Mouse (Mus musculus) cerebellum, postnatal 4 days (tissue): Measurements from ENCODE around the gene Rnpep.
"Not testable (repeated sequence)": the region's sequence is repeated elsewhere in the genome, so short reads cannot be mapped to it uniquely, and the experiment has no call there.

Experiments used
- DNase-seq, 2 experiments: peaks; one replicate each; pipeline ENCODE4 v3.0.0; 2022; ENCODE audit warnings: low spot score in 2 of 2, mixed read lengths in 1 of 2

The Rnpep gene

GRCm38 (mm10) chr1:135258380-135259127 is 25.3 kb downstream of the Rnpep start, which contains the start of gene Elf3:
TSS of gene Elf3 (minus strand) at chr1:135258568.
- DNase-seq, result peak in 1 of 2 experiments; percentile 31

GRCm38 (mm10) chr1:135256299-135256698 is 27.6 kb downstream of the Rnpep start:
- DNase-seq, result no peak

GRCm38 (mm10) chr1:135252854-135253253 is 31.0 kb downstream of the Rnpep start:
- no peak for DNase-seq

- DNase-seq, result no peak
These were observed 32.5 kb downstream of the Rnpep start for GRCm38 (mm10) chr1:135251405-135251804.

- DNase-seq, result no peak
These were observed 33.2 kb downstream of the Rnpep start for GRCm38 (mm10) chr1:135250706-135251105.

GRCm38 (mm10) chr1:135248434-135248850 is 35.4 kb downstream of the Rnpep start:
- peak in 1 of 2 experiments; percentile 32 for DNase-seq

GRCm38 (mm10) chr1:135244014-135244413 is 39.9 kb downstream of the Rnpep start:
- no peak for DNase-seq

- not testable (repeated sequence) for DNase-seq
These were observed 43.7 kb downstream of the Rnpep start for GRCm38 (mm10) chr1:135240206-135240605.

GRCm38 (mm10) chr1:135237131-135237851 is 46.6 kb downstream of the Rnpep start:
- DNase-seq, result no peak

- no peak for DNase-seq
These were observed 49.1 kb downstream of the Rnpep start for GRCm38 (mm10) chr1:135234771-135235170.

GRCm38 (mm10) chr1:135233961-135234360 is 49.9 kb downstream of the Rnpep start:
- DNase-seq, result no peak

GRCm38 (mm10) chr1:135231878-135232277 is 52.0 kb downstream of the Rnpep start:
- DNase-seq, result not testable (repeated sequence)

- no peak for DNase-seq
These were observed 56.4 kb downstream of the Rnpep start for GRCm38 (mm10) chr1:135227339-135227950.

GRCm38 (mm10) chr1:135224981-135225604 is 58.8 kb downstream of the Rnpep start:
- DNase-seq, result no peak

GRCm38 (mm10) chr1:135224147-135224546 is 59.7 kb downstream of the Rnpep start:
- no peak for DNase-seq

GRCm38 (mm10) chr1:135217607-135218233 is 66.2 kb downstream of the Rnpep start:
- DNase-seq, result no peak

- DNase-seq, result no peak
These were observed 69.9 kb downstream of the Rnpep start for GRCm38 (mm10) chr1:135213772-135214640.
